Mouse (Mus musculus) gonadal fat pad, adult 2 months (tissue): ENCODE measurements around the gene Mucl2. TPM values are rescaled to one million over a fixed set of nuclear protein-coding genes. Genes with fewer than 3 reads are reported as not detected.
"Not testable (repeated sequence)": the region's sequence is repeated elsewhere in the genome, so short reads cannot be mapped to it uniquely, and the experiment has no call there.

Source experiments
- DNase-seq: peaks from one replicate; pipeline ENCODE4 v3.0.0-alpha.2; 2012; ENCODE audit warnings: low read depth
- polyA plus RNA-seq: library from polyadenylated mRNA; depleted of rRNA; stranded (reverse); fragments of >200 nt; gene quantifications from 2 replicates; pipeline ENCODE4 v1.2.3, GENCODE M21; 2012; rRNA removed

Gene Mucl2
- not detected in 2 replicates for polyA plus RNA-seq

DNA sequence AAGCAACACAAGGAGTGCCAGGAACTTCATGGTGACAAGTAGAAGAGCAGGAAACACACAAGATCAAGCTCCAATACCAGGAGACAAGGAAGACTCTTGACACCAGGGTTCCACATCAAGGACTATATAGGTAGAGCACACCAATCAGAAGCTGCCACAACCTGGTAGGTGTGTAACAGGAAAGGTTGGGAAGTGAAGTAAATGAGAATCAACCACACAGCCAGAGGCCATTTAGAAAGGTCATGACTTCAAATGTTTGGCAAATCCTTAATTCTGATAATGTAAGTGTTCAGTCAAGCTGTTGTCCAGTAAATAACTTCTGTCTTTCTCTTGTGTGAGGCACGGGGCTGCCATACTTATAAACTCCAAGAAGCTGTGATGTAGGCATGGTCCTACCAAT is at the start of gene Mucl2:
Mucl2 (minus strand) TSS at position 101 of the 400 bp plus-strand sequence.
- DNase-seq: no peak

DNA sequence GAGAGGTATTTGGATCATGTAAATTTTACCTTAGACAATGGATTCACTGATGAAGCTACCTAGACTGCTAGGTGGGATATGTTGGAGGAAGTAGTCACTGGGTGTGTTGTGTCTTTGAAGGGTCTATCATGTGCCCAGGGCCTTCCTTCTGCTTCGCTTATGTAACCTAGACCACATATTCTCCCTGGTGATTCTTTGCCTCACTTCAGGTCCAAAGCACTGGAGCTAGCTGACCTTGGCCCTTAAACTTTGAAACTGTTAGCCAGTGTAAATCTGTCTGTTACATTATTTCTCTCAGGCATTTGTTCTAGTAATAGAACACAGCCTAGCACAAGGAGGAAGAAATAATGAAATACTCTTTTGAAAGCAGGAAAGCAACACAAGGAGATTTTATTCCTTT is 13.9 kb upstream of the Mucl2 start:
- not testable (repeated sequence) for DNase-seq

Other genes starting within 250 kb of the Mucl2 start
- gene Mucl1, start 143.8 kb downstream of the Mucl2 start, polyA plus RNA-seq: not detected in 2 replicates